Mouse (Mus musculus): ENCODE measurements around the gene Myh1. TPM values are rescaled to one million over a fixed set of nuclear protein-coding genes. Genes with fewer than 3 reads are reported as not detected.

The Myh1 gene
- 0.33 and 0.41 TPM in 2 replicates for polyA plus RNA-seq (2015; fragmentation: Nextera tagmentation; extraction: Ambion mirVana)

DNA sequence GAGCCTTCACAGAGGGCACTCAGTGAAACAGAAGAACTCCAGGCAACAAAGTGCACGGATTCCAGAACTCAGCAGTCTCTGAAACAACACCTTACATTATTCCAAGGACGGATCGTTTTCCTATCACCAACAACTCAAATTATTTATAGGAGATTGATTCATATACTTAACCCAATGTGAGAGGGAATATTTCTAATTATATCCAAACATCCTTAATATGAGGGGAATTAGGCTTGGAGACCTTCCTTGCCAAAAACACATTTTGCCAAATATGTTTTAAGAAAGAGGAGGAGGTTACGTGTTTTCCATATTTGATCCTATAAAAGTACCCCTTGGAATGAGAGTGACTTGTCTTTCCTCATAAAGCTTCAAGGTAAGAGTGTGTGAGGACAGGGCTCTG lies at the start of gene Myh1:
Myh1 (plus strand) TSS at position 301 of the 400 bp plus-strand sequence.
- no peak for DNase-seq (ENCODE audit: low spot score)

DNA sequence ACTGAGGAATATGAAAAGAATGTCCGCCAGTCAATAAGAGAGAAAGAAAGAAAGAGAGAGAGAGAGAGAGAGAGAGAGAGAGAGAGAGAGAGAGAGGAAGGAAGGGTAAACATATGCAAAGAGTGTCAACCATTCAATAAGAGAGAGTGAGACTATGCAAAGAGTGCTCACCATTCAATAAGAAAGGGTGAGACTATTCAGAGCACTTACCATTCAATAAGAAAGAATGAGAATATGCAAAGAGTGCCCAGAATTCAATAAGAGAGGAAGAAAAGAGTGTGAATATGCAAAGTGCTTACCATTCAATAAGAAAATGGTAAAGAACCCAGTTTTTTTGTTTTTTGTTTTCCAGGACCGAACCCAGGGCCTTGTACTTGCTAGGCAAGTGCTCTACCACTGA lies 49.6 kb upstream of the Myh1 start:
- DNase-seq (ENCODE audit: low spot score), result no peak

DNA sequence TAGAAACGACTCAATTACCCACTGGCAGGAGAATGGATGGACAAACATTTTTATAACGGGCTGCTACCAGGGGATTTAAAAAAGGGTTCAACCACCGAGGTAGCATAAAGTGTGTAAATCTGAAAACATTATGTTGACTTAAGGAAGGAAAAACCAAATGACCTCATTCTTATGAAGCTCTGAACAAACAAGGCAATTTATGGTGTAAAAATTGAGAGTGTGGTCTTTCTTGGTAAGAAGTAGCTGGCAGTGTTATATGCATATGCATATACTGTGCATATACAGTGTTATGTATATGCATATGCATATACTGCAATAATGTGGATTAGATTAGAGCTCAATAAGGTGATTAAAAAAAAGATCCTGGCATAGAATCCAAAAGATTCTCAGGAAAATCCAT lies 48.7 kb upstream of the Myh1 start:
- no peak for DNase-seq (ENCODE audit: low spot score)

DNA sequence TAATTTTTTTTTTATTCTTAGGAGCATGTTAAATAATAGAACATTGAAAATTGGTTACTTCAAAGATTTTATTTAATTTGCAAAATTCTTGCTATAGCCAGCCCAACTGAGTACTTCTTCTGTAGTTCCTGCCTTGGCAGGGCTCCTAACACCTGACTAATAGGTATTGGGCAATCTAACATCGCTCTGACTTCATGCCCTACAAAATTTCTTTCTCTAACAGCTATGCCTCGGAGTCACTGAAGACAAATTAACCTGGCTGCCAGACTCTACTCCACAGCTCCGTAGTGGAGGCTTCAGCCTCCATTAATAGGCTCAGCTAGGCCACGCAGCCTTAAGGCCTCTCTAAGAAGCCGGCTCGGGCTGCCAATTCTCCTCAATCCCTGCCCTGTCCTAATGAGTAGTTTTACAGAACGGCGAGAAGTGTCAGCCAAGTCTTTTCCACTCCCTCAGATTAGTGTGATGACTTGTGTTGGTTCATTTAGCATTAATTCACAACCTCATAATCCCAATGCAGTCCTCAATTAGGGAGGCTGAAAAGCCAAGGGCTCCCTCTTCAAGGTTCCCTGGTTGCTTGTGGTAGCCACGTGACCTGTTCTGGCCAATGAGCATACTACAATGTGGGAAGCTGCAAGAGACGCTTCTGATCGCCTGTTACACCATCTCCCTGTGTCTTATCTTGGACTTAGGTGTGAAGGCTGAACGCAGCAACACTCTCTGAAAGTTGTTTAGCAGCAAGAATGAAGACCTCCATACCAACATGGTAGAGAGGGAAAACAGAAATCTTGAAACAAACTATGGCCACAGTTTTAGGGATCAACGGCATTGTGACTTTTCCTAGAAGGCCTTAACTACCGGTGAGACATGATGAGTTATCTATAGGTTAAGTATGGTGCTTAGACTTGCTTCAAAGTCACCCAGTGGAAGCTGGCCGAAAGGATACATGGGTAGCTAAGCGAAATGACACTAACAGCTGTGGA lies 47.9 kb upstream of the Myh1 start:
- DNase-seq (ENCODE audit: low spot score), result no peak

DNA sequence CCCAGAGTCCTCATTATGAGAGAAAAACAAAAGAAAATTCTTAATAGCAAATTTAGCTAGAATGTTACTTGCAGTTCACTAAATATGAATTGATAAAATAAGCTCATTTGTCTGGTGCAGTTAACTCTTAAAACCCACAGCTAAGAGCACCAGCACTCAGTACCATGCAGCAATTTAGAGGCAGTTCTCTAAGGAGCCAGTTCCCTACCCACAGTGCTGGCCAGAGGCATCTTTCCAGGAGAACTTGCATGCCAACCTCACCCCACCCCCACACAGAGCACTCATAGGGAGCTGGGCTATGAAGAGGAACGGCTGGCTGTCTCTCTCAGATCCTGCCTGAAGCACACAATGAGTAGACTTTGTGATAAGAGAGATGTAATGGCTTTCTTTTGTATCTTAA lies 46.7 kb upstream of the Myh1 start:
- DNase-seq (ENCODE audit: low spot score), result no peak

DNA sequence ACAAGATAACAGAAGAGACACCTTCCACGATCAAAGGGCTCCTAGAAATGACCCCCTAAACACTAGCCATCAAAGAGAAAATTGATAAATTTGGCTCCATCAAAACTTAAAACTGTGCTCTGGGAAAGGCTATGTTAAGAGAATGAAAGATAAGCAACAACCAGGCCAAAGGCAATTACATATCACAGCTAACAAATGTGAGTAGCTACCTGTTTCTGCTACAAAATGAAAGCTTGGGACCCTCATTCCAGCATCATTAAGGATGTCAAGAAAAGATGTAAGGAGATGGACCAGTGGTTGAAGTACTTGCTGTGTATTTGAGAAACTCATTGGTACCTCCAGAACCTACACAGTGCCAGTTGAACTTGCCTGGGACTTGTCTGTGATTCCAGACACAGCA lies 46.0 kb upstream of the Myh1 start:
- no peak for DNase-seq (ENCODE audit: low spot score)

DNA sequence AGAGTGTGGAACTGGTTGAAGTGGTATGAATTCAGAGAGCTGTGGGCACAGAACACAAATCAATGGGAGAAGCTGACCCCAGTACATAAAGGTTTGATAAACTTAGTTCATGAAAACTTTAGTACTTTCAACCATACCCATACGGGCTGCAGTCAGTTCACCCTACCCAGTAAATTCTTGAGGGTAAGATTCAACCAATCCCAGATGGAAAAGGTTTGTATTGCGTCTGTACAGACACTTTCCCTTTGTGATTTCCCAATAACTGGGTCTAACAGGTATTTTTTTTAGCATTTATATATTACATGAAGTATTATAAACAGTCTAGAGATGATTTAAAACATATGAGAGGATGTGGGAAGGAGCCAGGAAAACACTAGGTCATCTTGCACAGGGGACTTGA lies 44.2 kb upstream of the Myh1 start:
- no peak for DNase-seq (ENCODE audit: low spot score)

DNA sequence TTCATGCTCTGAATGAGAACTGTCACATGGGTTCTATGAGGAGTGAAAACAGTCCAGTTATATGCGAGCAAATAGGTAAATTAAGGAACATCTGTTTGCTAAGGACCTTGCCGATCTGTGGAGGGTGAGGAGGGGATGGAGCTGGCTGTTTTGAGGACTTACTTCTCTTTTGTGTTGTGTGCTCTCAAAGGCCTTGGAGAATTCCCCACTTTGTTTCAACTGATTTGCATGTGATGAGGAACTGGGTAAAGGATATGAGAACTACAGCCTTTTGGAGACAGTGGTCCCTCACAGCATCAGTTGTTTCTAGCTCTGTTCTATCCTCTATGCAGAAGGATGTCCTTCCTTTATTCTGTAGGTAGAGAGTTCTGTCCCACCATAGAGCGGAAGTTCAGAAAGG lies 39.7 kb upstream of the Myh1 start:
- DNase-seq (ENCODE audit: low spot score), result no peak

DNA sequence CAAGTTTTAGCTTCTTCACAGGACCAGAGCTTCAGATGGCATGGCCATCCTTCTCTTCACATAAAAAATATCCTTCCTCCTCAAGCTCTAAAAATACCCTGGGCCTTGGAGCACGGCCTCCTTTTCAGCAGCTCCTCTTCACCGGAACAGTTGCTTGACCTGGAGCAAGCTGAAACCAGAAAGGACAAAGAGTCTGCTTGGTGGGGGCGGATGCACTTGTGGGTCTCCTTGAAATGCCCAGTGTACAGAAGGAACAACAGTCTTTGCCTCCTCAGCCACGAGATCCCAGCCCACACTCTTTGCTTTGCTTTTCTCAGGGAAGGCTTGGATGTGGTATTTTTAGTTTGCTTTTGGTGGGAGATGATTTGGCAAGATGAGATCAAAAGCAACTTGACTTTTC lies 36.2 kb upstream of the Myh1 start:
- no peak for DNase-seq (ENCODE audit: low spot score)

DNA sequence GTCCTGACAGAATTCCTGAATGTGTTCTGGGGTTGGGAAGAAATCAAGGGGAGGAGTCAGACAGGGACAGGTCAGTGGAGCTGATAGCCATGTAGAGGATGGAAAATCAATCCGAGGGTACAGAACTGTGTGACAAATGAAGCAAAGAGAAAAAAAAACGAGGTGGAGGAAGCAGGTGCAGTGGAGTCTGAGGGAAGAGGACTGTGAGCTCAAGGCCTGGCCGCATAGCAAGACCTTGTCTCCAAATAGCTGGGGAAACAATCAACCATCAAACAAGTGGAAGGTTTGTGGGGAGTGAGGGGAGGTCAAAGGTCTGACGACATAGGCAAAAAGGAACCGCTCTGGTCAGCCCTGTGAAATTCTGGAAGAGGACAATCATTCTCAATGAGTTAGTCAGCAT lies 35.0 kb upstream of the Myh1 start:
- DNase-seq (ENCODE audit: low spot score), result no peak

DNA sequence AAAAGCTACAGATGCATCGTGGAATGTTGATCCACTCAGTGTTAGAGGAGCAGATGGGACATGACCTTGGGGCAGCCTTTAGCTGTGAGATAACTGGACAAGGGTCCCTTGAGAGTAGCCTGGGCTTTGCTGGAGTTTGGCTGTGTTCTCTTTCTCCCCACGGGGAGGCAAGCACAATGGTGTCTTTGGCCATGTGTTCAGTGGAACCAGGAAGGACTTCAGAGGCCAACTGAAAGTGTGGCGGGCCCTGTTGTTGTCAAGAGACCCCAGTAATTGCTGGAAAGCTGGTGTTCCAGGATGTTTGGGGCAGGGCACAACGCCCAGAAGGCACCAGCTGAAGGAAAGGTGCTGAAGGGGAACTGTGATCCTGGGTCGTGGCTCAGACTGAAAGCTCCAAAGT lies 30.6 kb upstream of the Myh1 start:
- DNase-seq (ENCODE audit: low spot score), result no peak

DNA sequence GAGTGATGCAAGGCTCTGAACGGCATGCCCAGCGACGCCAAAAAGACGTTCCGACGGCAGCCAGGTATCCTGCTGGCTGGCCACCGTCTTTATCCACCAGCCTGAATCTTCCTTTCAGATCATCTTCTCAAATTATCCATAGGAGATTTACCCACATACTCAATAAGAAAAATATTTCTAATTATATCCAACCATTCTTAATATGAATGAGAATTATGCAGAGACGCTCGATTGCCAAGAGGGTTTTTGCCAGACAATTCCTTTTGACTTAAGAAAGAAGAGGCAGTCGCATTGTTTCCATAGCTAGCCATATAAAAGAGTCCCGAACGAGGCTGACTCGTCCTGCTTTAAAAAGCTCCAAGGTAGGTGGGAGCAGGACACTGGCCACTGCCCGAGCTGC lies 29.1 kb upstream of the Myh1 start, which contains the start of gene Myh2:
Myh2 (plus strand) TSS at position 301 of the 400 bp plus-strand sequence.
- no peak for DNase-seq (ENCODE audit: low spot score)

DNA sequence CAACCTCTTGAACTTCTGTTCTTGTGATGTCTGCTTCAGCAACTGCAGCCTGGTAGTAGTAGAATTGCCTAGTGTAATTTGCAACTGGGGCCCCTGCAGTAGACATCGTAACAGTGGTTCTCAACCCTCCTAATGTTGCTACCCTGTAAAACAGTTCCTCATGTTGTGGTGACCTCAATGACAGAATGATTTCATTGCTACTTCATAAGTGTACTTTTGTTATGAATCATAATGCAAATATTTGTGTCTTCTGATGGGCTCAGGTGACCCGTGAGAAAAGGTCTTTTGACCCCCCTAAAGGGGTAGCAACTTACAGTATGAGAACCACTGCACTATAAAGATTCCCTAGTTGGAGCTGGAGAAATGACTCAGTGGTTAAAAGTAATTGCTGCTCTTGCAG lies 27.4 kb upstream of the Myh1 start:
- no peak for DNase-seq (ENCODE audit: low spot score)

DNA sequence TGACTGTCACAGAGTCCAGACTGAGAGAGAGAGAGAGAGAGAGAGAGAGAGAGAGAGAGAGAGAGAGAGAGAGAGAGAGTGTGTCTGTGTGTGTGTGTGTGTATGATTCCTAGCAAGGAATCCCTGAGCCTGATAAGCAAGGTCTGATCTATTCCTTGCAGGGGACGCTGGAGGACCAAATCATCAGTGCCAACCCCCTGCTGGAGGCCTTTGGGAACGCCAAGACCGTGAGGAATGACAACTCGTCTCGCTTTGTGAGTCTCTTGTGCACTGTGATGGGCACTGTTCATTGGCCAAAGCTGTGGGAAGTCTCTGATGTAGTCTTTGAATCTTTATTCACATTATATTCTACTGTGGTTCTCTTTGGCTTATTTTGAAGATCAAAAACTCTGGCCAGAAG lies 23.5 kb upstream of the Myh1 start:
- DNase-seq (ENCODE audit: low spot score), result no peak

DNA sequence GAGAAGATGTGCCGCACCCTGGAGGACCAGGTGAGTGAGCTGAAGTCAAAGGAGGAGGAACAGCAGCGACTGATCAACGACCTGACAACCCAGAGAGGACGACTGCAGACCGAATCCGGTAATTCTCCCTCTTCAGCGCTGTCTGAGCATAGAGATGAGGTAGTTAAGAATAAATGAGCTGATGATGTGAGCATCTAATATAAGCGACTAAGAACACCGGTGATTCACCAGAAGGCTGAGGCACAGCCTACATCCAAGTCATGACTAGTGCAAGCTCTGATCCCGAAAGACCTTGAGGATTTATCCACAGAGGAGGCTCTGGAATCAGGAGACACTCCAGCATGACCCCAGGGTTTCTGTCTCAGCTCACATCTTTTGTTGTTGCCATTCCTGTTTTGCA lies 9.5 kb upstream of the Myh1 start:
- DNase-seq (ENCODE audit: low spot score), result no peak

DNA sequence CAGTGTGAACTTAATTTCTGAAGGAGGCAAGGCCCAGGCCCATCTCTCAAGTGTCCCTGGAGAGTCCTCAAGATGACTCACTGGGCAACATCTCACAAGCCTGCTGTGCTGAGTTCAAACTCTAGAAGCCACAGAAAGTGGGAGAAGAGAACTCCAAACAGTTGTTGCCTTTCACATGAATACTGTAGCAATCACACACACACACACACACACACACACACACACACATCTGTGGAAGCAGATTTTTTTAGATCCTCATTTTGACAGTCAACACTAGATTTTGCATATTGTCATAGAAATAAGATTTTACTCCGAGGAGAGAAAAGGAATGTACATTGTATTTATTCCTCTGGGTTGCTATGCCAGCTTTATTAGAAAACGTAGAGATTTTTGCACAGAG lies 9.0 kb upstream of the Myh1 start:
- DNase-seq (ENCODE audit: low spot score), result no peak

DNA sequence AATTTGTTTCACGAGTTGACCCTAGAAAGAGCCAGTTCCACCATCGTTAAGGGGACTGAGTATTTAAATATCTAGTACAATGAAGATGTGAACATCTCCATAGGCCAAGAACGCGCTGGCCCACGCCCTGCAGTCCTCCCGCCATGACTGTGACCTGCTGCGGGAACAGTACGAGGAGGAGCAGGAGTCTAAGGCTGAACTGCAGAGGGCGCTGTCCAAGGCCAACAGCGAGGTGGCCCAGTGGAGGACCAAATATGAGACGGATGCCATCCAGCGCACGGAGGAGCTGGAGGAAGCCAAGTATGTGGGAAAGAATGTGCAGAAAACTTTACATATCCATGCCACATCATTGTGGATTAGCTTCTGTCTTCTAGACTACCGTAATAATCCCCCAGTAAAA lies 8.4 kb upstream of the Myh1 start:
- DNase-seq (ENCODE audit: low spot score), result no peak

DNA sequence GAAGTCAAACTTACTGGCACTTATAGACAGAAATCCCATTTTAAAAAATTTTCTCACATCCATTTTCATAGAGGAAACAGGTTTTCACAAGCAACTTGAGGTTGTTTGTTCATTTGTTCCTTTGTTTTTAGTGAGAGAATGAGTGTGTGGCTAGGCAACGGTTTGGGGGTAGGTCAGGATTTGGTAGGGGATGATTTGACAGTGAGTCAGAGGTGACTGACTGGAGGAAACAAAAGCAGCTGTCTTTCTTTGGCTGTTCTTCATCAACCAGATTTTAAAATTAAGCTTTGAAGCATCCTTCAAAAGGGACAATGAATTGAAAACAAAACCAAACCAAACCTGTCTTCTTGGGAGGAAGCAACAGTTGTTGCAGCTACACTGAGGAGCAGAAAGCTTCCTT lies 531 bp upstream of the Myh1 start:
- DNase-seq (ENCODE audit: low spot score), result no peak

DNA sequence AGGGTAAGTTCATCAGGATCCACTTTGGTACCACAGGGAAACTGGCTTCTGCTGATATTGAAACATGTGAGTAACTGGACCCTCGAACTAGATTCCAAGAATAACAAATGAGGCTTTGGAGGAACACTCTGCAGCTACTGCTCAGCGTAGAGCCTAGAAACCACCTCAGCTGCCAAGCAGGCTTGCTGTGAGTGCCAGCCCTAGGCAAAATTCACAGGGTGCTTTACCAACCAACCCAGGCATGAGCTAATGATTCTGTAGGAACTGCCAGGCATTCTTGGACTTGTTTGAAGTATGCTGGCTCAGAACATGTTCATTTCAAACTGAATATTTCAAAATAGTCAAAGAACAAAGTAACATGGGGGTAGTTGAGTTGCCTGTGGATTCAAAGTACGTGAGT lies 4.9 kb downstream of the Myh1 start:
- DNase-seq (ENCODE audit: low spot score), result no peak

DNA sequence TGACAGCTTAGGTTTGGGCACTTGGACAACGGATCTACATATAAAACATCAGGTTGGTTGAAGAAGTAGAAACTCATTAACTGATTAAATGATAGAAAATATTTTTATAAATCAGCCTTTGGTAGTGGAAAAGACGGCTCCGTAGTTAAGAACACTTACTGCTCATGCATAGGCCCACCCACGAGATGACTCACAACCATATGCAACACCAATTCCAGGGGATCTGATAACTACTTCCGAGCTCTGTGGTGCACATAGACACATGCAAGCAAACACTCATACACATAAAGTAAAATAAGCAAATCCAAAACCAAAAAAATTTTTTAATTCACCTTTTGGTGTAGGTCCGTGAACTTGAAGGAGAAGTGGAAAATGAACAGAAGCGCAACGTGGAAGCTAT lies 22.0 kb downstream of the Myh1 start:
- DNase-seq (ENCODE audit: low spot score), result no peak

DNA sequence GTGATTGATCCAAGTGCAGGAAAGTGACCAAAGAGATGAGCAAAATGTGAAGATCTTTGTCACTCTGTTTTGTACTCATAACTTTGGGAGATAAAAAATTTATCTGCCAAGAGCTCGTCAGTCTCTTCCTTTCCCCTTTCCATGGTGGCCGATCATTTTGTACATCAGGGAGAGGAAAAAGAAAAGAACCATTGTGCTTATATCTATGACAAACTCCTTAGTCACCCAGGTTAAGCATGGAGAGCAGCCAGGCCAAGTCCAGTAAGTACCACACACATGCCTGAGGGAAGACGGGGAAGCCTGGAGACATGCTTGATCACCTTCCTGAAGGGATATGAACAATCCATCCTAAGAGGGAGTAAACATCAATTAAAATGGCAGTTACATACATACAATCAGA lies 24.6 kb downstream of the Myh1 start:
- DNase-seq (ENCODE audit: low spot score), result no peak

DNA sequence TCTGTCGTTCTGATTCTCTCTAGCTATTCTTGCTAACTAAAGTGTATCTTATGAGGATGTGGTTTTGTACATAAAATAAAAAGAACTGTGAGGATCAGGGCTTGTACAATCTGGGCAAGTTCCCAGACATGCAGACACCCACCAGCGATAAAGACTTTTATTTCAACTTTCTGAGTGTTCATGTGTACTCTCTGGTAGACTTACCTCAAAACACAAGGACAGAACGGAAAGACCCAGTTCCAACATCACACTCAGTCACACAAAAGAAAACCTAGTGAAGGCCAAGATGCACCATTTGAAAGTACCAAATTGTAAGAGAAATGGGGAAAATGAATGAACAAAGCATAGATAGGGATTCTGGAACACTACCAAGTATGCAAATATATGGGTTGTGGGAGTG lies 28.9 kb downstream of the Myh1 start:
- DNase-seq (ENCODE audit: low spot score), result no peak

DNA sequence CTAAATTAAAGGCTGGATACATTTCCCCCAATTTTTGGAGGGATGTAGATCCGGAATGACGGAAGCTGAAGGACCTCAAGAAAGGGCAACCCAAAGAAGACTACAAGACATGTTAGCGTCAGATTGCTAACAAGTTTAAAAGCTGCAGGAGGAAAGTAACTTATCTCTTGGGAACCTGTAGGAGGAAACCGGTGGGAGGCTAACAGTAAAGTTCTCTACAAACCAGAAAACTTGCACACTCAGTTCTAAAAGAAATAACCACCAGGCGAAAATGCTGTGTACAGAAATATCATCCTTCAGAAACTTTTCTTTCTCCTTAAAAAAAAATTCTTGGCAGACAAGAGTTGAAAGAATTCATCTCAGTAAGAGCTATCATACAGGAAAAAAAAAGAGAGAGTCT lies 29.3 kb downstream of the Myh1 start:
- DNase-seq (ENCODE audit: low spot score), result no peak
